Mouse (Mus musculus): ENCODE data around the gene Olfr1030.
"Not testable (repeated sequence)": the region's sequence is repeated elsewhere in the genome, so short reads cannot be mapped to it uniquely, and the experiment has no call there.

Olfr1030 gene

DNA sequence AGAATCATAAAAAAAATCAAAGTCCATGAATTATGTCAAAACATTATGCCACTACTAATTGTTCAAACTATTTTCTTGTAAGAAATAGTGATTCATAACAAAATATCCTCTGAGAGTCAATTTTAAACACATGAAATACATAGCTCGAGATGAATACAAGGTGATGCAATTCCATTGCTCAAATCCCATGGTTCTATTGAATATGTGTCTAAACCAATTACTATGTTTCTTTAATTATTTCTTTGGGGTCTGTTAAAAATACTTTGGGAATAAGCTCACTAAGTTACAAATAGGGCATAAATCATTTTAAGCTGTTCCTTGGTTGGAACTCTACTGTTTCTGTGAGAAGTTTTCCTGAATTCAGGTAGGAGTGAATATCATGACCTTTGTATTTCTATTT, at the start of gene Olfr1030:
Gene Olfr1030 (plus strand): TSS at position 301 of the 400 bp plus-strand sequence.
- no peak for DNase-seq (ENCODE audit: low spot score)

DNA sequence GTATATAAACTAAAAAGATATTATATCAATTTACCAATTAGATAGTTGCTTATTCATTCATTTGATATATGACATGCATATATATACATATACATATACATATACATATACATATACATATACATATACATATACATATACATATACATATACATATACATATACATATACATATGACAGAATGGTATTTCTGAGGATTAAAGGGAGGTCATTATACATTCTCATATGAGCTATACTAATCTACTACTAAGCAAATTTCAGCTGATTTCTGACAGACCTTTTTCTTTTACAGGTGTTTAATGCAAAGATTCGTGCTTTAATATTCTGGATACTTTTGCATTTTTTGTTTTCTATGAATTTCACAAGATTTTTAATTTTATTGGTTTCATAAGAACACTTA, 28.9 kb upstream of the Olfr1030 start, which contains the start of gene Olfr1028:
Gene Olfr1028 (plus strand): TSS at position 301 of the 400 bp plus-strand sequence.
- DNase-seq (ENCODE audit: low spot score), result no peak

DNA sequence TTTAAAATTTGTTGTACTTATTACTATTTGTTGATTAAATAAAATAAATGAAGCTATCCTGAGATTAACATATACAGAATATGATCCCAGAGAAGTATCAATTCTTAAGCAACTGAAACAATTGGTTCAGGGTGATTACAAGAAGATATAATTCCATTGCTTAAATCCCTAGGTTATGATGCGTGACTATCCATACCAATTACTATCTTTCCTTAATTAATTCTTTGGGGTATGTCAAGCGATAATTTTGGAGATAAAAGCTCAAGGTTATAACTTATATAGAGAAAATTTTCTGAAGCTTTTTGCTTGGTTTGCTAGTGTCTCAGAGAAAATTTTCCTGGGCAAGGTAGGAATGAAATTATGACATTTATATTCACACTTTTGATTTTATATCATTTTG, 5.5 kb upstream of the Olfr1030 start, which contains the start of gene Olfr1029:
Gene Olfr1029 (plus strand): TSS at position 301 of the 400 bp plus-strand sequence.
- no peak for DNase-seq (ENCODE audit: low spot score)

DNA sequence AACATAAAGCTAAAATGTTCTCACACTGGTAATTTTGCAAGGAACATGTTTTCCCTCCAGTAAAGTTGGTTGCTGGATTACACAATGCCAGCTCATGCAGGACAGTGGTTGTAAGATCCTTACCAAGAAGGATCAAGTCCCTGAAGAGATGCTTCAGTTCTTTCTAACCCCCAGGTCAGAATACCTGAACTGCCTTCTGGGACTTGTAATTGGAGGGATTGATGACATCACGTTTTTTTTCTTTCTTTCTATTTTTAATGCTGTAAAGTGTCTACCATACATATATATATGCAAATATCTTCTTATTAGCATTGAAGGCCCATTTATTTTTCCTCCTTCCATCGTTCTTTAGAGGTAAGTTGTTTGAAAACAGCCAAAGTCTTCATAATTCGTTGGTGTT, 10.9 kb downstream of the Olfr1030 start, which contains the start of gene Olfr1031:
Gene Olfr1031 (plus strand): TSS at position 301 of the 400 bp plus-strand sequence.
- DNase-seq (ENCODE audit: low spot score), result no peak

- DNase-seq (ENCODE audit: low spot score), result no peak
Observed at GRCm38 (mm10) chr2:86005240-86005639, 26.2 kb downstream of the Olfr1030 start, which contains the start of gene Olfr1032. Gene Olfr1032, plus strand, starts transcription at chr2:86005540.

DNA sequence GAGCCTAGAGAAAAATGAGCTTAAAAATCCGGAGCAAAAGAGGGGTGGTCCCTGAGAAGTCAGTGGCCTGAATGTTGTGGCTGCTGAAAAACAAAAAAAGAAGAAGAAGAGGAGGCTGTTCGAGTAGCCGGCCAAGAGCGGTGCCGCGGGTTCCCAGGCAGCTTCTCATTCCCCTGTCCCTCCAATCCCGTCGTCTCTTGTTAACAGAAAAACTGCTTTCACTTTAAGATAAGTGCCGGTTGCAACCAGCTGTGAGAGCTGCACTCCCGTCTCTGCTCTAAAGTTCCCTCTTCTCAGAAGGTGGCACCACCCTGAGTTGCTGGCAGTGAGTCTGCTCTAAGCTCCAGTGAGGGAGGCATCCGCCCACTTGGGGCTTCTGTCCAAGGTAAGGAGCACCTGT, 41.3 kb downstream of the Olfr1030 start, which contains the start of gene Olfr1033:
Gene Olfr1033 (plus strand): TSS at position 228 of the 400 bp plus-strand sequence.
- DNase-seq (ENCODE audit: low spot score), result not testable (repeated sequence)

GRCm38 (mm10) chr2:86021518-86021917, 42.4 kb downstream of the Olfr1030 start:
- DNase-seq (ENCODE audit: low spot score), result not testable (repeated sequence)
